Mouse (Mus musculus) forebrain, embryonic 13.5 days (tissue): Measurements from ENCODE around the gene Thbs3. TPM values are rescaled to one million over a fixed set of nuclear protein-coding genes. Genes with fewer than 3 reads are reported as not detected.
A peak's percentile ranks its signal among the peaks of the same experiment; 100 is the strongest.

Source experiments
- ATAC-seq: fragments of 200-750 bp; cut with Nextera tagmentation; 2 replicates; pipeline ENCODE4 v1.8.0; 2017
- H3K27ac ChIP-seq: fragments of 300-500 bp; sonication (generic); 2 replicates; pipeline ENCODE4 v1.5.1; 2015; ENCODE audit warnings: inconsistent platforms, mild to moderate bottlenecking, moderate library complexity
- H3K27me3 ChIP-seq: fragments of 300-500 bp; sonication (generic); 2 replicates; pipeline ENCODE4 v1.6.1; 2015; ENCODE audit warnings: mild to moderate bottlenecking, inconsistent platforms
- H3K36me3 ChIP-seq: fragments of 300-500 bp; sonication (generic); 2 replicates; pipeline ENCODE4 v1.6.1; 2015; ENCODE audit warnings: mild to moderate bottlenecking, inconsistent platforms; ENCODE audit not compliant: poor library complexity, severe bottlenecking
- H3K4me1 ChIP-seq: fragments of 300-500 bp; sonication (generic); 2 replicates; pipeline ENCODE4 v1.6.1; 2015; ENCODE audit warnings: inconsistent platforms
- H3K4me2 ChIP-seq: fragments of 300-500 bp; sonication (generic); 2 replicates; pipeline ENCODE4 v1.6.1; 2015; ENCODE audit warnings: inconsistent platforms, mild to moderate bottlenecking, moderate library complexity
- H3K4me3 ChIP-seq: fragments of 300-500 bp; sonication (generic); 2 replicates; pipeline ENCODE4 v1.5.1; 2015; ENCODE audit warnings: mild to moderate bottlenecking, inconsistent platforms
- H3K9ac ChIP-seq: fragments of 300-500 bp; sonication (generic); 2 replicates; pipeline ENCODE4 v1.6.1; 2015; ENCODE audit warnings: mild to moderate bottlenecking, inconsistent platforms
- H3K9me3 ChIP-seq: fragments of 300-500 bp; sonication (generic); replicated peaks from 2 replicates; pipeline ENCODE4 v1.6.1; 2016; ENCODE audit warnings: inconsistent platforms
- WGBS: fragments of 180-500 bp; shearing (Covaris S2); methylation state at CpG from one replicate; pipeline ENCODE4 v1.1.7; 2015; 5-methylcytosine and 5-hydroxymethylcytosine counted together
- polyA plus RNA-seq: library from polyadenylated mRNA; unstranded; fragments of >200 nt; fragmentation: Nextera tagmentation; extraction: Ambion mirVana; gene quantifications from 2 replicates; pipeline ENCODE4 v1.2.1, GENCODE M21; 2015

Gene Thbs3
- polyA plus RNA-seq, 1 experiment from 2014 or later, result 79.2 TPM

DNA sequence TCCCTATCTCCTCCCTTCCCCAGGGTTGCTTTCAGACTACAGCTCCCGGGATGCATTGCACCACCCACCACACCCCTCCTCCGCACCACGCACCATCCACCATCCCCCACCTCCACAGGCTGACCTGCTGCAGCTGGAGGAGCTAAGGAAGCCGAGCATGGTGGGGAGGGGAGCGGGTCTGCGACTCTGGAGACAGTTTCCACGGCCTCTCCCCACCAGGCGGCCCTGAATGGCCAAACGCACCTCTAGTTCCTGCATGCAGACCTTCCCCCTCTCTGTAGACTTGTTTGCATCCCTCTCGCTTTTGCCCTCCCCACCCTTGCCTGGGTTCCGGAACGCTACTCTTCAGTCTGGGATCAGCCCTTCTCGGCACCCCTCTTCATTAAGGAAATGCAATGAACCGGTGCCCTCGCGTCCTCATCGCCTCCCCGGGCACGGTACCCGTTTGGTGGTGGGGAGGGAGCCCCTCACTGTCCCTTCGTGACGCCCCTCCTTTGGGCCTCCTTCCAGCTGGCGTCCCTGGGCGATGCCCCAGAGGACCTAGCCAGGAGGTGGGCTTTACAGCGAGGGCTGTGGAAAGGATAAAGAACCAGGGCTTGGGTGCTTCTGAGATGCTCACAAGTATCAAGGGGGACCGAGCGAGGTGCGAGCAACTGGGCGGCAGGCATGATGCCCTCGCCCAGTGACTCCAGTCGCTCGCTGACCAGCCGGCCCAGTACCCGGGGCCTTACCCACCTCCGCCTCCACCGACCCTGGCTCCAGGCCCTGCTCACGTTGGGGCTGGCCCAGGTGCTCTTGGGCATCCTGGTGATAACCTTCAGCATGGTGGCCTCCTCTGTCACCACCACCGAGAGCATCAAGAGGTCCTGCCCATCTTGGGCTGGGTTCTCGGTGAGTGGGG lies 31.7 kb upstream of the Thbs3 start, which contains the start of gene Fam189b:
Fam189b (plus strand) TSS at position 86 of the 901 bp plus-strand sequence.
- H3K36me3 ChIP-seq, result peaks cover 50% of the 10 kb centered on the region

DNA sequence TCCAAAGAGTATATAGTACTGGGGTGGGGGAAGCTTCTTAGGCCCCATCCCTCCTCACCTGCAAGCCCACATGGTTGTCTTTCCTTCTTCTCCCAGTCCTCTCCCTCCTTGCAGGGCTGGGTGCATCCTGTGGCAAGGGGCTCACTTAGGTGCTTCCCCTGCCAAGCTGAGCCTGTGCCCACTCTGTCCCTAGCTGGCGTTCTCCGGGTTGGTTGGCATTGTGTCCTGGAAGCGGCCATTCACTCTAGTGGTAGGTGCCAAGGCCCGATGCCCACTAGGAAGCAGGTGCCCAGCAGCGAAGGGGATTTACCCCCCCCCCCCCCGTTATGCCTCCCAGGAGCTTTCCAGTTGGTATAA lies 31.0 kb upstream of the Thbs3 start:
- peaks cover 53% of the 10 kb centered on the region for H3K36me3 ChIP-seq
- 63% methylated on average over 6 of the region's 6 CpGs for WGBS
- H3K27ac ChIP-seq, result no peak overlapping the region
- peak overlapping the region; percentile 59 for H3K4me3 ChIP-seq
- ATAC-seq, result no peak
- peak overlapping the region; percentile 96 for H3K4me2 ChIP-seq
- peak overlapping the region; percentile 86 for H3K9ac ChIP-seq
- no peaks in the 10 kb centered on the region for H3K27me3 ChIP-seq
- H3K4me1 ChIP-seq, result peaks cover 36% of the 10 kb centered on the region
- no peaks in the 10 kb centered on the region for H3K9me3 ChIP-seq

More for the DNA sequence above, 31.7 kb upstream of the Thbs3 start, which contains the start of gene Fam189b:
- H3K4me3 ChIP-seq, result peak within 1 kb of the TSS; percentile 59
- H3K4me2 ChIP-seq, result peak within 1 kb of the TSS; percentile 96
- no peaks in the 10 kb centered on the region for H3K27me3 ChIP-seq
- peaks cover 43% of the 10 kb centered on the region for H3K4me1 ChIP-seq
- peak; percentile 96 for ATAC-seq
- H3K9ac ChIP-seq, result peak within 1 kb of the TSS; percentile 86
- no peaks in the 10 kb centered on the region for H3K9me3 ChIP-seq
- WGBS, result 4% methylated on average over 38 of the region's 39 CpGs
- peak within 1 kb of the TSS; percentile 86 for H3K27ac ChIP-seq

DNA sequence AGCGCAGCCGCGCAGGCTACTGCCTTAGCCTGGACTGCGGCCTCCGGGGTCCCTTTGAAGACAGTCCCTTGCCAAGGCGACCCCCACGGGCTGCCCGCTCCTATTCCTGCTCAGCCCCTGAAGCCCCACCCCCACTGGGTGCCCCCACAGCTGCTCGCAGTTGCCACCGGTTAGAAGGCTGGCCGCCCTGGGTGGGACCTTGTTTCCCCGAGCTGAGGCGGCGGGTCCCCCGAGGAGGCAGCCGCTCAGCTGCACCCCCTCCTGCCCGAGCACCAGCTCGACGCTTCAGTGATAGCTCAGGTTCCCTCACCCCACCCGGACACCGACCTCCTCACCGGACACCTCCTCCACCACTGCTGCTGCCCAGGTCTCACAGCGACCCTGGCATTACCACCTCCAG lies 27.8 kb upstream of the Thbs3 start:
- Histone ChIP-seq H3K9ac (peak overlapping the region; percentile 46; the same call in 1 of the 2 replicates), H3K36me3 (peaks cover 20% of the 10 kb centered on the region), H3K27me3 (no peaks in the 10 kb centered on the region), H3K4me1 (peaks cover 33% of the 10 kb centered on the region), H3K4me2 (no peak overlapping the region), H3K9me3 (no peaks in the 10 kb centered on the region), H3K27ac (no peak overlapping the region), H3K4me3 (no peak overlapping the region)
- ATAC-seq, result no peak
- 21% methylated on average over 23 of the region's 23 CpGs for WGBS

DNA sequence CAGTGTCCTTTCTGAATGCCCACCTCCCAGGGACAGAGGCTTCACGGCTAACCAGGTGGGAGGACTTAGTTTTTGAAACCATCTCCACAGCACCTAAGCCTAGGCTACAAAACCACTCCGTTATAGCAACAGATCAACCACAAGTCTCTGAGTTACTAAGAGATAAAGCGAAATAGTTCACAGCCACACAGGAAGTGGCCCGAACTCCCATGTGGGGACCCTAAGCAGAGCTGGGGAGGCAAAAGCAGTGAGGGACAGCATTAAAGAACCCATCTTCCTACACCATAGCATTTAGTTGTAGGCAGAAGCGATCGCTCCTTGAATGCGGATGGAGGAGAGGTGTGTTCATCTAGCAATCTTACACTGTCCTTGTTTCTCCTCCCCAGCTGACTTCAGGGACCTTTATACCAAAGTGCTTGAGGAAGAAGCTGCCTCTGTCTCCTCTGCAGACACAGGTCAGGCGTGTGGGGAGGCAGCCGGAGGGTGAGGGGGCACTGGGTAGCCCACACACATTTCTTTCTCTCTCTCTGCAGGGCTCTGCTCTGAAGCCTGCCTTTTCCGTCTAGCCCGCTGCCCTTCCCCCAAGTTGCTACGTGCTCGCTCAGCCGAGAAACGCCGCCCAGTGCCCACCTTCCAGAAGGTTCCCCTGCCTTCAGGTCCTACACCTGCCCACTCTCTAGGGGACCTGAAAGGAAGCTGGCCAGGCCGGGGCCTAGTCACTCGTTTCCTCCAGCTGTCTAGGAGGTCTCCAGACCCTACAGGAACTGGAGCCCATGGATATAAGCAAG lies 27.1 kb upstream of the Thbs3 start:
- 56% methylated on average over 18 of the region's 18 CpGs for WGBS
- no peaks in the 10 kb centered on the region for H3K27me3 ChIP-seq
- H3K4me3 ChIP-seq, result no peak overlapping the region
- no peak overlapping the region for H3K4me2 ChIP-seq
- H3K4me1 ChIP-seq, result peaks cover 27% of the 10 kb centered on the region
- H3K27ac ChIP-seq, result no peak overlapping the region
- ATAC-seq, result no peak
- H3K9ac ChIP-seq, result no peak overlapping the region; the same call in 1 of the 2 replicates
- no peaks in the 10 kb centered on the region for H3K9me3 ChIP-seq
- H3K36me3 ChIP-seq, result peaks cover 16% of the 10 kb centered on the region; the same call in 1 of the 2 replicates

DNA sequence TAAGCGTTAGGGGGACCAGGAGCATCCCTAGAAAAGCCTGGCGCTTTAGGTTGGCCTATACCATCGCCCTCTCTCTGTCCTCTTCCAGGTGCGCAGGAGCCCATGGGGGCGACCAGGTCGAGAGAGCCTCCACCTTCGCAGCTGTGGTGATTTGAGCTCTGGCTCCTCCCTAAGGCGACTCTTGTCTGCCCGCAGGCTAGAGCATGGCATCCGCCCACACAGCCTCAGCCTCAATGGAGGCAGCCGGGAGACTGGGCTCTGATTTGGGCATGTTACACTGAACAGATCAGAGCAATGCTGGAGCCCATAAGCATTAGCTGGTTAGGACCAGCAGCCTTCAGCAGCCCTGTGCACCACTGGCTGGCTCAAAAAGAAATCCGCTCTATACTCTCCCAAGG lies 26.5 kb upstream of the Thbs3 start:
- Histone ChIP-seq H3K27me3 (no peaks in the 10 kb centered on the region), H3K4me1 (peaks cover 24% of the 10 kb centered on the region), H3K36me3 (peaks cover 16% of the 10 kb centered on the region; the same call in 1 of the 2 replicates), H3K4me3 (no peak overlapping the region), H3K4me2 (no peak overlapping the region), H3K9me3 (no peaks in the 10 kb centered on the region), H3K9ac (peak overlapping the region; percentile 12; the same call in 1 of the 2 replicates), H3K27ac (no peak overlapping the region)
- no peak for ATAC-seq
- WGBS, result 65% methylated on average over 12 of the region's 12 CpGs

DNA sequence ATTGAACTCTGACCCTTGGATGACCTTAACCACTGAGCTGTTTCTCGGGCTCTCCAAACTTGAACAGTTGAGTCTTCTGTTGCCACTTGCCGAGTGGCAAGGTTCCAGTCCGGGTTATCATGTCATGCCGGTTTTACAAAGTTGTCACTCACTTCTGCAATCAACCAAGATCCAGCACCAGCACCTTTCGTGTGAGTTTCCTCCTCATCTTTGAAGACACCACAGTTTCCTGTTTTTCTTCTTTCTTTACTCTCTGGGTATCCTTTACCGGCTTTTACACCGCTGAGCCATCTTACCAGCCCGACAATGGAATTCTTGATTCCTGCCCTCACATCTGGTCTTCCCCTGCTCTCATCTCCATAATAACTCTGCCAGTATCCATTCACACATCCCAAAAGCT lies 24.5 kb upstream of the Thbs3 start:
- H3K4me1 ChIP-seq, result peaks cover 12% of the 10 kb centered on the region; the same call in 1 of the 2 replicates
- WGBS, result 90% methylated on average over 8 of the region's 8 CpGs
- H3K9me3 ChIP-seq, result no peaks in the 10 kb centered on the region
- peaks cover 15% of the 10 kb centered on the region; the same call in 1 of the 2 replicates for H3K36me3 ChIP-seq
- H3K9ac ChIP-seq, result no peak overlapping the region
- no peak overlapping the region for H3K4me2 ChIP-seq
- H3K27me3 ChIP-seq, result no peaks in the 10 kb centered on the region
- ATAC-seq, result no peak
- no peak overlapping the region for H3K27ac ChIP-seq
- H3K4me3 ChIP-seq, result no peak overlapping the region

DNA sequence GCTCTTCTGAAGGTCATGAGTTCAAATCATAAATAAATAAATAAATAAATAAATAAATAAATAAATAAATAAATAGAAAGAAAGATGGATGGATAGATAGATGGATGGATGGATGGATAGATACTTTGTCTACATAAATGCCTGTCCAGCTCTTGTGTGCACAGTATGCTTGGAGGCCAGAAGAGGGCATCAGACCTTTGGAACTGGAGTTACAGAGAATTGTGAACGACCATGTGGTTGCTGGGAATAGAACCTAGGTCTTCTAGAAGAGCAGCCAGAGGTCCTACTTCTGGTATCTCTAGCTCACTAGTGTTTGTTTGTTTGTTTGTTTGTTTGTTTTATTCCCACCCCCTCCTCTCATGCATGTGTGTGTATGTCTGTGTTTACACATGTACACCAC lies 21.6 kb upstream of the Thbs3 start:
- 44% methylated on average over 1 of the region's 1 CpGs for WGBS
- Histone ChIP-seq H3K9me3 (no peaks in the 10 kb centered on the region), H3K4me3 (no peak overlapping the region), H3K4me1 (peaks cover 11% of the 10 kb centered on the region), H3K9ac (no peak overlapping the region), H3K4me2 (no peak overlapping the region), H3K27me3 (no peaks in the 10 kb centered on the region), H3K27ac (no peak overlapping the region), H3K36me3 (peaks cover 6% of the 10 kb centered on the region; the same call in 1 of the 2 replicates)
- no peak for ATAC-seq

DNA sequence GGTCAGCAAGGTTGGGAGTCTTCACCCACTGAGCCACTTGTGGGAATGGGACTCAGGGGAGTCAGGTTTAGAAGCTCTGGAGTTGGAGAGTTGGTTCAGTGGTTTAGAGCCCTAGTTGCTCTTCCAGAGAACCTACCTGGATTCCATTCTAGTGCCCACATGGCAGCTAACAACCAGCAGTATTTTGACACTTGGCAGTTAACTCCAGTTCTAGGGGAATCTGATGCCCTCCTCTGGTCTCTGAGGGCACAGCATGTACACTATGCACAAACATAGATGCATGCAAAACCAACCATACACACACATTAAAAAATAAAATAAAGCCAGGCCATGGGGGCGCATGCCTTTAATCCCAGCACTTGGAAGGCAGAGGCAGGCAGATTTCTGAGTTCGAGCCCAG lies 21.1 kb upstream of the Thbs3 start:
- no peak overlapping the region for H3K4me2 ChIP-seq
- no peak overlapping the region for H3K27ac ChIP-seq
- no peak overlapping the region for H3K4me3 ChIP-seq
- H3K36me3 ChIP-seq, result peaks cover under 1% of the 10 kb centered on the region; the same call in 1 of the 2 replicates
- WGBS, result 85% methylated on average over 2 of the region's 2 CpGs
- no peak for ATAC-seq
- H3K4me1 ChIP-seq, result peaks cover 11% of the 10 kb centered on the region
- no peaks in the 10 kb centered on the region for H3K27me3 ChIP-seq
- no peak overlapping the region for H3K9ac ChIP-seq
- H3K9me3 ChIP-seq, result no peaks in the 10 kb centered on the region

DNA sequence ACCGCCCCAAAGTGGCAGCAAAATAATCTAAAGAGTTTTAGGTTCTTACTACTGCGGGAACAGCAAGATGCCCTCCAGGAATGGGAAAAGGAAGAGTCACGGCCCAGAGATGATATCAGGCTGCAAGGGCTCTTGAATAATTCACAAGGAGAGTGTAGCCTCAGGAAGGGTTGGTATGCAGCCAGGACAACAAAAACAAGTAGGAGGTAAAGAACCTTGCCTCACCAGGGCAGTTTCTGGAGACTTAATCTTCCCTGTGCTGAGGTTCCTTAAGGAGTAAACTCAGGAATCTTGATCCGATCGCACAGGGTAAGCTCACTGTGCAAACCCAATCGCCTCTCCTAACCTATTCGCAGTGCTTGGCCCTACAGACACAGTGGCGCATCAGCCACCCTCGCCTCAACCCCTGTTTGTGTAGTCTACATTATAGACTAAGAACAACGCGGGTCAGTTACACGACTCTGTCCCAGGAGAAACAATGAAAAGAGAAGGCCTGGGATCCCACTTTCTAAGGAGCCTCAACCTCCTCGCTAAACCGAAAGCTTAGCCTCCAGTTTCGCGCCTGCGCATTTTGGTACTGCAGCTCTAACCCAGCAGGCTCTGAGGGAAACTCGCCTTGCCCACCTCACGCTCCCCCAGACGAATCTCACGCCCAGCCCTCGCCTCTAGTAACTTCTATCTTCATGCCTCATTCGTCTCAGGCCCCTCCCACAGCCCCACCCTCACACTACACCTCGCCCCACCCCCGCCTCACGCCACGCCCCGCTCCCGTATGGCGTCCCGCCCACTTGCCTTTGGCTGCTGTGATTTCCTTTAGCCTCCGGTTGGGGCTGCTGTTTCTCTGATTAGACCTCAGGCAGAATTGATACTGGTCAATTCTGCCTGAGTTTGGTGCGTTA lies 18.8 kb upstream of the Thbs3 start:
- ATAC-seq, result peak; percentile 97
- peak overlapping the region; percentile 32 for H3K4me3 ChIP-seq

DNA sequence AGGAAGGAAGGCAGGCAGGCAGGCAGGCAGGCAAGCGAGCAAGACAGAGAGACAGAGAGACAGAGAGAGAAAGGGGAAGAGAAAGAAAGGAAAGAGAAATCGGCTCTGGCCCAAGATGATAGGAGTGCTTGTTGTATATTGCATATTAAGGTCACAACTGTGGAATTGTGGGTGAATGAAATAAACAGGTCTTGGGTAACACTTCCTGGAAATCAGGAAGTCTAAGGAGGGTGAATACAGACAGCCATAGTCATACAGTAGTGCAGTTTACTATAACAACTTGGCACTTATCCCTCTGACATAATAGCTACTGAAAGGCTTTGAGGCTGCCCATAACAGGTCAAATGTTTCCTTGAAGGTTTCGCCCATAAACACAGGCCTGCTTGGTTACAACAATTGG lies 15.1 kb upstream of the Thbs3 start:
- no peak for ATAC-seq
- WGBS, result 81% methylated on average over 3 of the region's 3 CpGs

More for the DNA sequence above, 18.8 kb upstream of the Thbs3 start:
- H3K27ac ChIP-seq, result peak overlapping the region; percentile 64
- H3K36me3 ChIP-seq, result no peaks in the 10 kb centered on the region
- H3K4me1 ChIP-seq, result peaks cover 11% of the 10 kb centered on the region
- H3K4me2 ChIP-seq, result peak overlapping the region; percentile 58
- 7% methylated on average over 33 of the region's 33 CpGs for WGBS
- H3K27me3 ChIP-seq, result no peaks in the 10 kb centered on the region
- peak overlapping the region; percentile 53 for H3K9ac ChIP-seq
- no peaks in the 10 kb centered on the region for H3K9me3 ChIP-seq

More for the DNA sequence above, 15.1 kb upstream of the Thbs3 start:
- Histone ChIP-seq H3K9ac (no peak overlapping the region), H3K4me1 (peaks cover 16% of the 10 kb centered on the region), H3K27me3 (no peaks in the 10 kb centered on the region), H3K27ac (no peak overlapping the region), H3K4me3 (no peak overlapping the region), H3K9me3 (no peaks in the 10 kb centered on the region), H3K36me3 (peaks cover 9% of the 10 kb centered on the region), H3K4me2 (no peak overlapping the region)
